Mouse (Mus musculus): Measurements from ENCODE around the gene Lrrc71. TPM values are rescaled to one million over a fixed set of nuclear protein-coding genes. Genes with fewer than 3 reads are reported as not detected.

Gene Lrrc71
- polyA plus RNA-seq, 1 experiment from 2014 or later, result 0.36 TPM

- no peaks in the 10 kb centered on the region for H3K4me1 ChIP-seq (replicated peaks)
These were observed 9.5 kb downstream of the Lrrc71 start for GRCm38 (mm10) chr3:87738906-87739305.

GRCm38 (mm10) chr3:87735335-87735734 lies 13.1 kb downstream of the Lrrc71 start:
- H3K27ac ChIP-seq, result no peak overlapping the region
- H3K9ac ChIP-seq (replicated peaks), result no peak overlapping the region
- 89% methylated on average over 9 of the region's 9 CpGs for WGBS
- H3K4me3 ChIP-seq (replicated peaks), result no peak overlapping the region
- H3K9me3 ChIP-seq, result no peaks in the 10 kb centered on the region
- H3K27me3 ChIP-seq, result no peaks in the 10 kb centered on the region
- no peak overlapping the region for H3K4me2 ChIP-seq (replicated peaks)
- peaks cover 90% of the 10 kb centered on the region for H3K36me3 ChIP-seq
- no peak for ATAC-seq
- H3K4me1 ChIP-seq (replicated peaks), result no peaks in the 10 kb centered on the region

More at GRCm38 (mm10) chr3:87738906-87739305, 9.5 kb downstream of the Lrrc71 start:
- H3K9me3 ChIP-seq, result no peaks in the 10 kb centered on the region
- no peak for ATAC-seq
- no peak overlapping the region for H3K4me2 ChIP-seq (replicated peaks)
- no peaks in the 10 kb centered on the region for H3K27me3 ChIP-seq
- WGBS, result 83% methylated on average over 5 of the region's 5 CpGs
- H3K27ac ChIP-seq, result no peak overlapping the region
- no peak overlapping the region for H3K4me3 ChIP-seq (replicated peaks)
- H3K36me3 ChIP-seq, result peaks cover 63% of the 10 kb centered on the region
- H3K9ac ChIP-seq (replicated peaks), result no peak overlapping the region

- Histone ChIP-seq H3K4me1 (replicated peaks) (no peaks in the 10 kb centered on the region), H3K9ac (replicated peaks) (no peak overlapping the region), H3K27me3 (no peaks in the 10 kb centered on the region), H3K36me3 (peaks cover 96% of the 10 kb centered on the region), H3K4me3 (replicated peaks) (no peak overlapping the region), H3K9me3 (no peaks in the 10 kb centered on the region), H3K4me2 (replicated peaks) (no peak overlapping the region), H3K27ac (no peak overlapping the region)
- WGBS, result 89% methylated on average over 11 of the region's 11 CpGs
- ATAC-seq, result no peak
These were observed 14.3 kb downstream of the Lrrc71 start for GRCm38 (mm10) chr3:87733984-87734761.

DNA sequence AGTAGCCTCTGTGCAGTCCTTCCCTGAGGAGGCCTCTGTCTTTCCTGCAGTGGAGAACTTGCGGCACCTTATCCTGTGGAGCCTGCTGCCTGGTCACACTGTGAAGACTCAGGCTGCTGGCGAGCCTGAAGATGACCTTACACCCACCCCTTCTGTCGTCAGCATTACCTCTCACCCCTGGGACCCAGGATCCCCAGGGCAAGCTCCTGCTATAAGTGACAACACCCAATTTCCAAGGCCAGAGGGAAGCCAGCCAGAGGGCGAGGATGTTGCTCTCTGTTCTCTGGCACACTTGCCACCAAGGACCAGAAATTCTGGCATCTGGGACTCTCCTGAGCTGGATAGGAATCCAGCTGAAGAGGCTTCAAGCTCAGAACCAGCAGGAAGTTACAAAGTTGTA lies 15.3 kb downstream of the Lrrc71 start:
- 81% methylated on average over 4 of the region's 4 CpGs for WGBS
- H3K9ac ChIP-seq (replicated peaks), result no peak overlapping the region

GRCm38 (mm10) chr3:87728696-87729095 lies 19.7 kb downstream of the Lrrc71 start:
- H3K4me3 ChIP-seq (replicated peaks), result no peak overlapping the region
- no peaks in the 10 kb centered on the region for H3K9me3 ChIP-seq
- H3K36me3 ChIP-seq, result peaks cover 97% of the 10 kb centered on the region
- 91% methylated on average over 6 of the region's 6 CpGs for WGBS
- H3K4me1 ChIP-seq (replicated peaks), result no peaks in the 10 kb centered on the region
- ATAC-seq, result no peak
- H3K9ac ChIP-seq (replicated peaks), result no peak overlapping the region
- H3K27me3 ChIP-seq, result no peaks in the 10 kb centered on the region
- H3K27ac ChIP-seq, result no peak overlapping the region
- H3K4me2 ChIP-seq (replicated peaks), result no peak overlapping the region

More for the DNA sequence above, 15.3 kb downstream of the Lrrc71 start:
- peaks cover 97% of the 10 kb centered on the region for H3K36me3 ChIP-seq
- H3K27ac ChIP-seq, result no peak overlapping the region
- no peaks in the 10 kb centered on the region for H3K27me3 ChIP-seq
- no peak overlapping the region for H3K4me3 ChIP-seq (replicated peaks)
- H3K4me1 ChIP-seq (replicated peaks), result no peaks in the 10 kb centered on the region
- H3K9me3 ChIP-seq, result no peaks in the 10 kb centered on the region
- H3K4me2 ChIP-seq (replicated peaks), result no peak overlapping the region
- ATAC-seq, result no peak

DNA sequence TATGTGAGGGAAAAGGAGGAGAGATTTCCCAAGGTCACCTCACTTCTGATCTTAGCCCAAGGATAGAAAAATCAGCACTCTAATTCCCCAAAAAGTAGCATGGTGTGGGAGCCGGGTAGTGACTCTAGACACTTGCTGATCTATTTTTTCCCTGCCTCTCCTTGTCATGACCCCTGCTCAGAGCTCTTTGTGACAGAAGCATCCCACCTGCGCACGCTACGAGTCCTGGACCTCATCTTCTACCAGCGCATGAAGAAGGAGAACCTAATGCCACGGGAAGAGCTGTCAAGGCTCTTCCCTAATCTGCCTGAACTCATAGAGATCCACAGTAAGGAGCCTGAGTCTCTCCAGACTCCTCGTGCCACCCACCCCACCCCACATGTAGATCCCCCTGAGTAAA lies 22.2 kb downstream of the Lrrc71 start:
- no peak overlapping the region for H3K27ac ChIP-seq
- ATAC-seq, result no peak
- 97% methylated on average over 7 of the region's 7 CpGs for WGBS

GRCm38 (mm10) chr3:87725396-87726160 lies 22.8 kb downstream of the Lrrc71 start:
- Histone ChIP-seq H3K4me3 (replicated peaks) (no peak overlapping the region), H3K9me3 (no peaks in the 10 kb centered on the region), H3K27me3 (no peaks in the 10 kb centered on the region), H3K4me1 (replicated peaks) (no peaks in the 10 kb centered on the region), H3K36me3 (peaks cover 97% of the 10 kb centered on the region), H3K4me2 (replicated peaks) (no peak overlapping the region), H3K27ac (no peak overlapping the region), H3K9ac (replicated peaks) (no peak overlapping the region)
- WGBS, result 97% methylated on average over 16 of the region's 16 CpGs
- ATAC-seq, result no peak

More for the DNA sequence above, 22.2 kb downstream of the Lrrc71 start:
- Histone ChIP-seq H3K4me2 (replicated peaks) (no peak overlapping the region), H3K9me3 (no peaks in the 10 kb centered on the region), H3K4me3 (replicated peaks) (no peak overlapping the region), H3K9ac (replicated peaks) (no peak overlapping the region), H3K36me3 (peaks cover 96% of the 10 kb centered on the region), H3K4me1 (replicated peaks) (no peaks in the 10 kb centered on the region), H3K27me3 (no peaks in the 10 kb centered on the region)

- H3K36me3 ChIP-seq, result peaks cover 95% of the 10 kb centered on the region
- H3K9me3 ChIP-seq, result no peaks in the 10 kb centered on the region
- H3K9ac ChIP-seq (replicated peaks), result no peak overlapping the region
- no peaks in the 10 kb centered on the region for H3K4me1 ChIP-seq (replicated peaks)
- no peak for ATAC-seq
- H3K27me3 ChIP-seq, result no peaks in the 10 kb centered on the region
- H3K4me2 ChIP-seq (replicated peaks), result no peak overlapping the region
- WGBS, result 90% methylated on average over 6 of the region's 6 CpGs
- H3K27ac ChIP-seq, result no peak overlapping the region
- no peak overlapping the region for H3K4me3 ChIP-seq (replicated peaks)
These were observed 23.9 kb downstream of the Lrrc71 start for GRCm38 (mm10) chr3:87724556-87724955.

DNA sequence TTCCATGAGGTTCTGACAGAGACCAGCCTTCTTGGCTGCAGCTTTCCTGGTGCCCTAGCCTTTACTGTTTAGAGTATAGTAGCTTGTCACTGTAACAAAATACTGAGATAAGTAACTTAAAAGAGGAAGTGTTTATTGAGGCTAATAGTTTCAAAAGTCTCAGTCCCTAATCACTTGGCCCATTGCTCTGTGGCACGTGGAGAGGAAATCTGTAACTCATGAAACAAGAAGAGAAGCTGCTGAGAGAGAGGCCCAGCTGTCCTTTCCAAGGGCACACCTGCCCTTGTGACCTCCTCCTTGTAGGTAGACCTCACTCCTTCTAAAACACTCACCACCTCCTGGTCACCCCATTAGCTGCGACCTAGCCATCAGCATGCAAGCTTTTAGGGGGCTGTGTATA lies 29.9 kb downstream of the Lrrc71 start:
- Histone ChIP-seq H3K4me3 (replicated peaks) (no peak overlapping the region), H3K4me2 (replicated peaks) (no peak overlapping the region), H3K27ac (no peak overlapping the region), H3K9ac (replicated peaks) (no peak overlapping the region), H3K4me1 (replicated peaks) (no peaks in the 10 kb centered on the region), H3K36me3 (peaks cover 95% of the 10 kb centered on the region), H3K9me3 (no peaks in the 10 kb centered on the region), H3K27me3 (no peaks in the 10 kb centered on the region)
- 86% methylated on average over 2 of the region's 2 CpGs for WGBS
- ATAC-seq, result no peak

Other genes with a start within 250 kb of the Lrrc71 start
- gene Etv3, start 223.2 kb downstream of the Lrrc71 start, polyA plus RNA-seq (2015; fragmentation: Nextera tagmentation; extraction: Ambion mirVana), result 11.5 and 12.9 TPM in 2 replicates
- 24.6 and 27.0 TPM in 2 replicates for gene Arhgef11, start 131.1 kb downstream of the Lrrc71 start, polyA plus RNA-seq (2015; fragmentation: Nextera tagmentation; extraction: Ambion mirVana)
- 2.4 and 2.5 TPM in 2 replicates for gene Ntrk1, start 46.5 kb upstream of the Lrrc71 start, polyA plus RNA-seq (2015; fragmentation: Nextera tagmentation; extraction: Ambion mirVana)
- 0.82 and 0.87 TPM in 2 replicates for gene Insrr, start 48.3 kb upstream of the Lrrc71 start, polyA plus RNA-seq (2015; fragmentation: Nextera tagmentation; extraction: Ambion mirVana)
- 4.8 and 7.1 TPM in 2 replicates for gene Pear1, start 75.7 kb upstream of the Lrrc71 start, polyA plus RNA-seq (2015; fragmentation: Nextera tagmentation; extraction: Ambion mirVana)
- gene Sh2d2a, start 98.1 kb upstream of the Lrrc71 start, polyA plus RNA-seq (2015; fragmentation: Nextera tagmentation; extraction: Ambion mirVana), result not detected in 2 replicates
- gene Prcc, start 137.0 kb upstream of the Lrrc71 start, polyA plus RNA-seq (2015; fragmentation: Nextera tagmentation; extraction: Ambion mirVana), result 13.8 and 15.6 TPM in 2 replicates
- 125 and 176 TPM in 2 replicates for gene Hdgf, start 157.7 kb upstream of the Lrrc71 start, polyA plus RNA-seq (2015; fragmentation: Nextera tagmentation; extraction: Ambion mirVana)
- 69.1 and 72.1 TPM in 2 replicates for gene Mrpl24, start 170.9 kb upstream of the Lrrc71 start, polyA plus RNA-seq (2015; fragmentation: Nextera tagmentation; extraction: Ambion mirVana)
- 49.2 and 51.0 TPM in 2 replicates for gene Isg20l2, start 181.7 kb upstream of the Lrrc71 start, polyA plus RNA-seq (2015; fragmentation: Nextera tagmentation; extraction: Ambion mirVana)
- 19.8 and 24.9 TPM in 2 replicates for gene Rrnad1, start 182.1 kb upstream of the Lrrc71 start, polyA plus RNA-seq (2015; fragmentation: Nextera tagmentation; extraction: Ambion mirVana)
- gene Crabp2, start 200.0 kb upstream of the Lrrc71 start, polyA plus RNA-seq (2015; fragmentation: Nextera tagmentation; extraction: Ambion mirVana), result 129 and 135 TPM in 2 replicates
- gene Nes, start 222.5 kb upstream of the Lrrc71 start, polyA plus RNA-seq (2015; fragmentation: Nextera tagmentation; extraction: Ambion mirVana), result 61.9 and 77.6 TPM in 2 replicates

Data from midbrain, embryonic 13.5 days (tissue).